Mouse (Mus musculus) layer of hippocampus, postnatal 36 days (tissue): ENCODE results near the gene Olfr1018. TPM values are rescaled to one million over a fixed set of nuclear protein-coding genes. Genes with fewer than 3 reads are reported as not detected.

Source experiments
- DNase-seq, 2 experiments: peaks; one replicate each; pipeline ENCODE4 v3.0.0; 2022
- total RNA-seq, 2 experiments: library from RNA; stranded (reverse); gene quantifications; 2 replicates each; pipeline ENCODE4 v1.2.3; 2021

Olfr1018 gene
- total RNA-seq, result not detected

- DNase-seq, result no peak
Measured at GRCm38 (mm10) chr2:85818179-85818578, at the start of gene Olfr1018. Gene Olfr1018 (plus strand): TSS chr2:85818479.

GRCm38 (mm10) chr2:85772413-85772812 is 45.9 kb upstream of the Olfr1018 start, which contains the start of gene Olfr1014:
Gene Olfr1014 (plus strand): TSS chr2:85772713.
- no peak for DNase-seq

- no peak for DNase-seq
Measured at GRCm38 (mm10) chr2:85781717-85782116, 36.6 kb upstream of the Olfr1018 start, which contains the start of gene Olfr1015. Gene Olfr1015 (plus strand): TSS chr2:85782017.

GRCm38 (mm10) chr2:85792331-85792730 is 25.9 kb upstream of the Olfr1018 start:
- DNase-seq, result no peak

GRCm38 (mm10) chr2:85802444-85802843 is 15.8 kb upstream of the Olfr1018 start, which contains the start of gene Olfr1016:
Gene Olfr1016 (minus strand): TSS chr2:85802544.
- no peak for DNase-seq

GRCm38 (mm10) chr2:85804501-85804900 is 13.8 kb upstream of the Olfr1018 start:
- no peak for DNase-seq

- no peak for DNase-seq
Measured at GRCm38 (mm10) chr2:85845383-85845782, 27.1 kb downstream of the Olfr1018 start, which contains the start of gene Olfr1019. Gene Olfr1019 (minus strand): TSS chr2:85845483.

- no peak for DNase-seq
Measured at GRCm38 (mm10) chr2:85846730-85847129, 28.5 kb downstream of the Olfr1018 start, which contains the start of gene Olfr1020. Gene Olfr1020 (plus strand): TSS chr2:85847030.

GRCm38 (mm10) chr2:85868294-85868693 is 50.0 kb downstream of the Olfr1018 start, which contains the start of gene Olfr1022:
Gene Olfr1022 (plus strand): TSS chr2:85868594.
- no peak for DNase-seq

Other genes starting within 250 kb of the Olfr1018 start
- not detected for gene Olfr996, start 239.3 kb upstream of the Olfr1018 start, total RNA-seq
- not detected for gene Olfr998, start 229.5 kb upstream of the Olfr1018 start, total RNA-seq
- not detected for gene Olfr1000, start 206.6 kb upstream of the Olfr1018 start, total RNA-seq
- not detected for gene Olfr1002, start 167.8 kb upstream of the Olfr1018 start, total RNA-seq
- gene Olfr154, start 154.0 kb upstream of the Olfr1018 start, total RNA-seq, result not detected
- gene Olfr1006, start 139.7 kb upstream of the Olfr1018 start, total RNA-seq, result not detected
- not detected for gene Olfr1008, start 129.0 kb upstream of the Olfr1018 start, total RNA-seq
- not detected for gene Olfr1009, start 103.1 kb upstream of the Olfr1018 start, total RNA-seq
- gene Olfr1012, start 55.7 kb upstream of the Olfr1018 start, total RNA-seq, result not detected
- not detected for gene Olfr1013, start 51.4 kb upstream of the Olfr1018 start, total RNA-seq
- gene Olfr1014, start 45.8 kb upstream of the Olfr1018 start, total RNA-seq, result not detected
- gene Olfr1015, start 36.5 kb upstream of the Olfr1018 start, total RNA-seq, result not detected
- gene Olfr1016, start 15.9 kb upstream of the Olfr1018 start, total RNA-seq, result not detected
- not detected for gene Olfr1019, start 27.0 kb downstream of the Olfr1018 start, total RNA-seq
- not detected for gene Olfr1020, start 28.6 kb downstream of the Olfr1018 start, total RNA-seq
- not detected for gene Olfr1022, start 50.1 kb downstream of the Olfr1018 start, total RNA-seq
- gene Olfr1023, start 67.2 kb downstream of the Olfr1018 start, total RNA-seq, result not detected
- gene Olfr1024, start 86.6 kb downstream of the Olfr1018 start, total RNA-seq, result not detected
- gene Olfr1025-ps1, start 96.7 kb downstream of the Olfr1018 start, total RNA-seq, result not detected
- gene Olfr1026, start 103.1 kb downstream of the Olfr1018 start, total RNA-seq, result not detected
- not detected for gene Olfr1028, start 132.0 kb downstream of the Olfr1018 start, total RNA-seq
- gene Olfr1029, start 155.4 kb downstream of the Olfr1018 start, total RNA-seq, result not detected
- gene Olfr1030, start 160.8 kb downstream of the Olfr1018 start, total RNA-seq, result not detected
- gene Olfr1031, start 171.8 kb downstream of the Olfr1018 start, total RNA-seq, result not detected
- not detected for gene Olfr1032, start 187.1 kb downstream of the Olfr1018 start, total RNA-seq
- not detected for gene Olfr1033, start 202.2 kb downstream of the Olfr1018 start, total RNA-seq
- gene Olfr1034, start 227.4 kb downstream of the Olfr1018 start, total RNA-seq, result not detected